Mouse (Mus musculus) hindlimb bud, embryonic 11.5 days (tissue): ENCODE data around the gene Tet2.
"Not testable (repeated sequence)": the region's sequence is repeated elsewhere in the genome, so short reads cannot be mapped to it uniquely, and the experiment has no call there.

Source experiments
- DNase-seq: peaks from one replicate; pipeline ENCODE4 v3.0.0-alpha.2; 2012; ENCODE audit warnings: low read depth, low spot score; ENCODE audit errors: extremely low spot score

Tet2 gene

DNA sequence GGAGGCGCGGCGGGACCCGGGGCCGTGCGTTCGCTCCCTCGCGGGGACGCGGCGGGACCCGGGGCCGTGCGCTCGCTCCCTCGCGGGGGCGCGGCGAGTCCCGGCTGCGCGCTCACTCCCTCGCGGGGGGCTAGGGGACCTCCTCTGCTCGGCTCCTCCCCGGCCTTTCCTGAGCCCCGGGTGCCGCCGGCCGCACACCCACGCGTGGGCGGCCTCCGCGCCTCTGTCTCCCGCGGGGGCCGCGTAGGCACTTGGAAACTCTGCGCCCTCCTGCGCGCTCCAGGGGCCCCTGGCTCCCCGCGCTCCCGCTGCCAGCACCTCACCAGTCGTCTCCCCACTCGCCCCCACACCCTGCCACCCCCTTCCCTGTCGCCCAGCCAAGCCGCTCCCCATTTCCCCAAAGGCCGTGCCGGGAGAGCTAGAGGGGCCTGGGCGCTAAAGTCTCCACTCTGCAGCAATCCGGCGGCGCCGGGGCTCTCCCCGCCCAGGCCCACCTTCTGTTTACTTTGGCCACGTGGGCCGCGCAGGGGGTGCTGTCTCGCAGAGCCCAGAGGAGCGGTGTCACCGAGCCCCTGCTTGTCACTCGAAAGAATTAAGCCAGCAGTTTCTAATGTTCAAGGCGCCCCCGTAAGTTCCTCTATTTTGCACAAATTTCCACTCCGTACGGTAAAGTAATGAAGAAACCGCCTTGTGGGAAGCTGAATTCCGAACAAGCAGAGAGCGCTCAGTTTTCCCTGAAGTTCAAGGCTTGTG is at the start of gene Tet2:
Gene Tet2 (minus strand): TSS at position 589 of the 753 bp plus-strand sequence.
- no peak for DNase-seq

DNA sequence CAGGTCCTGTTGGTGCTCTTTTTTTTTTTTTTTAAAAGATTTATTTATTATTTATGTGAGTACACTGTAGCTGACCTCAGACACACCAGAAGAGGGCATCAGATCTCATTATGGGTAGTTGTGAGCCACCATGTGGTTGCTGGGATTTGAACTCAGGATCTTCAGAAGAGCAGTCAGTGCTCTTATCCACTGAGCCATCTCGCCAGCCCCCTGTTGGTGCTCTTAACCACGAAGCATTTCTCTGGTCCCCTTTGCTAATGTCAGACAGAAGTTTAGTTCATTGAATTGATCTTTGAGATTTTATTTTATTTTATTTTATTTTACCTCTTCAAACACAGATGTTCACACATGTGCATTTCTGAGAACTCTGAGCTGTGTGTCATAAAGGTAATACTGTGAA is 48.1 kb upstream of the Tet2 start:
- not testable (repeated sequence) for DNase-seq

DNA sequence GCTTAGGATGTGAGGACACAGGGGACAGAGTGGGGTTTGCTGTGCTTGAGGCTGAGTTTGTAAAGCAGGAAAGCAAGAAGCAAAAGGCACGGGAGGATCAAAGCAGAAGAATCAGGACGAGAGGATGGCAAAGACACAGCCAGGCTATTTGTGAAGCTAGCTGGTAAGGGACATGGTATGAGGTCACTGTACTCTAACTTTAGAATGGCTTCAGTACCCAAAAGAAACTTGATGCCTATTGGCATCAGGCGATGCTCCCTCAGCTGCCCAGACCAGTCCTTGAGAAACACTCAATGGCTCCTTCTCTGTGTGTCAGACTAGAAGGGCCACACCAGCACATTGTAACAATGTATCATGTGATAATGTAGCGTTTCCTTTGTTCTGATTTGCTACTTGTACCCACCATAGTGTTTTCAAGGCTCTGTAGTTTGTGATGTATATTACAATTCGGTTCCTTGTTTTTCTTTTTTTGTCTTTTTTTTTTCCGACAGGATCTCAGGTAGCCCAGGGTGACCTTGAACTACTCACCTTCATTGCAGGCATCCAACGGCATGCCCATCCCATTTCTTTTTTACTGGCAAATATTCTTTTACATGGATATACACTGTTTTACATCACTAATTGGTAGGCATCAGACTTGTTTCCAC is 45.7 kb upstream of the Tet2 start:
- no peak for DNase-seq

DNA sequence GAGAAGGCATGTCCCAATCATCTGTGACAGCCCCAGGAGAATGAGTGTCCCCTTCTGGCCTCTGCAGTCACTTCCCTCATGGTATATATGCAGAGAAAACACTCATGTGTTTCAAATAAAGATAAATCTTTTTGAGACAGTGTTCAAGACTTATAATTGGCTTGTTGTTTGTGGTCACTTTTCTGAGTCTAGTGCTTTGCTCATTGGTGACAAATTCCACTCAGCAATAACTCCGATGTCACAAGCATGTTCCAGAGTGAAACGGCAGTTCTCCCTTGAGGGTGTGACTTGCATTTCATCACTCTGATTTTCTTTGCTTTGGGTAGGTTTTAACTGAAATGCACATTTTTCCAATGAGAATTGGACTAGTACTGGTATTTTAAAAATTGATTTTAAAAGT is 40.1 kb upstream of the Tet2 start:
- DNase-seq: no peak

DNA sequence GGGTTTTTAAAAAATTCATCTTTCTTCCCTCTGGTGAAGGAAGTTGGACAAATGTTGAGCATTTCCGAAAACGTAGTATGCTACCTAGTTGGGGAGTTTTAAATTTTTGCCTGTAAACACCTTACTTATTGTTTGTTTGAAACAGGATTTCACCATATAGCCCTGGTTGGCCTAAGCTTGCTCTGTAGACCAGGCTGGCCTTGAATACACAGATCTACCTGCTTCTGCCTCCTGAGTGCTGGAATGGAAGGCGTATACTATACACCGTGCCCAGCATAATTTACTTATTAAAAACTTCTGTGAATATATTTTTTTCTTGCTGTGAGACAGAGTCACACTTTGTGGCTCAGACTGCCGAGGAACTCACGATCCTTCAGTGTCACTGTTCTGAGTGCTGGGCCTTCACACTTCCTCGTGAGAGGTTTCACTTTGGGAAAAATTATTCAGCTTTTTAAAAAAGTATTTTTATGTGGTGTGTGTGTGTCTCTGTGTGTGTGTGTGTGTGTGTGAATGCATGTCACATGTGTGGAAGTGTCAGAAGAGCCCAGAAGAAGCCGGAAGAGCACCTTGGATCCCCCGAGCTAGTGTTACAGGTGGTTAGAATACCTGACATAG is 38.6 kb upstream of the Tet2 start:
- no peak for DNase-seq

DNA sequence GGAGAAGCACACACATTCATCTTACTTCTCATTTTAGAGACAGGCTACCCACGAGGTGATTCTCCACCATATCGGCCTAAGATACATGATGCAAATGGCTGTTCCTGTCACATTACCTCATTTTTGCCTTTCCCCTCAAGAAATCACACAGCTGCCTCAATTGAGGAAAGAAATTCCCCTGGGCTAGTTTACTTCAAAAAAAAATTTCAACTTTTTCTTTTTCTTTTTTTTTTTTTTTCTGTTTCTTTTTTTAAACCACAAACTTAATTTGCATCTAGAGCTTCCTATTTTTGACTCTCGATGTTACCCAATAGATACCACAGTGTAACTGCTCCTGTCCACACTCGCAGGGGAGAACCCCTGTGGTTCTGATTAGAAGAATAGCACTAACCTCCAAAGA is 38.0 kb upstream of the Tet2 start:
- no peak for DNase-seq

DNA sequence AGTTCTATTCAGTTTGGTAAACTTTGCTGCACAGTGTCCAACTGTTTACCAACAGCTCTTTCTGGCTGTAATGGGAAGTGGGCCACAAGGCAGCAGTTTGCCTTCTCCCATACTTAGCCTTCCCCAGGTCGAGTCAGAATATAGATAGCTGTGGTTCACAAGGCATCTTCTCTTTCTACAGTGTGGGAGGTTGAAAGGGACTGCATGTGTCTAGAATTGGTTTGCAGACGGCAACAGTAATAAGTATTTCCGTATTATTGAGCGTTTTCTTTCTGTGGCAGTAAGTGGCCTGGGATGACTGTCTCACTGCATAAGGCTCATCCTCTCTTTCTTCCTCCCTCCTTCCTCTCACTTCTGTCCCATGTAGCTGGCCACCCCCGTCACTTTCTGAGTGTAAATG is 37.2 kb upstream of the Tet2 start:
- DNase-seq: no peak

DNA sequence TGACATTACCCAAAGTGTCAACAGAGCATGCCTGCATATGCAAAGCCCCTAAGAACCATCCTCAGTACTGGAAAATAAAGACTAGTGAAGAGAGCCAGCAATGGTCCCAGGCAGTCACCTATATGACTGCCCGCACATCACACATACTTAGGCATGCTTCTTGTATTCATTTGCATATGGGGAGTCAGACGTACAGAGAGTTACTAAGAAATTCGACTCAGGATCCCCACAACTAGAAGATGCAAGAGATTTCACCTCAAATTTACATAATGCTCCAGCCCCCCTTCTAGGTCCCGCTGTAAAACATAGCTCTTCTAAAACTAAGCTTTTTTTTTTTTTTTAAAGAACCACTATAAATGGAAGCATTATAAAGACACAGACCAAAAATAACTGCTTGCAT is 36.6 kb upstream of the Tet2 start:
- DNase-seq: no peak

DNA sequence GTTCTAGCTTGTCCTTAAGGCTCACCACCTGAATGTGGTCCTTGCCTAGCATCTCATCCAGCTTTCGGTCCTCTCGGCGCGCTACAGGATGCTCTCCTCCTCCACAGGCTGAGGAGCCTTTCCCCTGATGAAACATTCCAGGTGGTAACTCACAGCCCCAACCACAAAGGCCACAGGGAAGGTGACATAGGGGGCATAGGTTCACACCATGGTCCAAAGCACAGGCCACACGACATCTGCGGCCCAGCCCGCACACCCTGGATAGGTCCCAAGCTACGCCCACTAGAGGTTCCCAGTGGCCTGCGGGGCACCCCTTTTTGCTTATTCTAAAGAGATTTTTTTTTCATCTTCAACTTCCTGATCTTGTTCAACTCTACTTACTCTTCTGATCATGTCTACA is 34.7 kb upstream of the Tet2 start:
- DNase-seq: no peak

DNA sequence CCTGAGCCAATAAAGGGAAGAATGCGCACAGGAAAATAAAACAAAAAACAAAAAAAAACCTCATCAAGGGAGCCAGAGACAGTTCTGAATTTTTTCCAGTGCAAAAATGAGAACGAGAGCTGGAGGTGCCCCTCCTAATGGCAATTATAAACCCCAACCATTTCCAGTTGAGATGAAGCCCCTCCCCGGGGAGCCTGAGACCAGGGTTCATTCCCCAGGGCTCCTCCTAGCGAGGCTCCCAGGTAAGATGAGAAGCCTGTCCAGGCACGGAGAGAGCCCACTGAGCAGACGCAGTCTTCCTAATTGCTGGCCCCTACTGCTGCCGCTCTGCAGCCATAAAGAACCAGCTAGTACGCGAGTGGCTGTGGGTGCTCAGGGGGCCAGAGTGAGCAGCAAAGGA is 34.2 kb upstream of the Tet2 start:
- DNase-seq: no peak

DNA sequence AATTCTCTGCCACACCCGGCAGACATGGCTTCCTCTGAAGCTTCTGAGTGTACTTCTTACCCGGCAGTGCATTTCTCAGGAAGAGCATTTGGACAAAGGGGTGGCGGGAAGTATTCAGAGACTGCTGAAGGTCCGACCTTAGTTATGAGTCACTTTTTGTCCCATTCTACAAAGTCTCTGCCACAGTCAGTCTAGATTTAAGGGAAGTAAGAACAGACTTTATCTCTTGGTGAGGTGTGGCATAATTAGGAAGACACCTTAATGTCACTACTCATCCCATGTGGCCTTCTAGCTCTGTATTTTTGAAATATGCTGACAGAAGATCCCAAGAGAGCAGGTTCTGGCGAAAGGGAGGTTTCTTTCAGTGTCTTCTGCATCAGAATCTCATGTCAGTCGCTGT is 30.0 kb upstream of the Tet2 start:
- no peak for DNase-seq

DNA sequence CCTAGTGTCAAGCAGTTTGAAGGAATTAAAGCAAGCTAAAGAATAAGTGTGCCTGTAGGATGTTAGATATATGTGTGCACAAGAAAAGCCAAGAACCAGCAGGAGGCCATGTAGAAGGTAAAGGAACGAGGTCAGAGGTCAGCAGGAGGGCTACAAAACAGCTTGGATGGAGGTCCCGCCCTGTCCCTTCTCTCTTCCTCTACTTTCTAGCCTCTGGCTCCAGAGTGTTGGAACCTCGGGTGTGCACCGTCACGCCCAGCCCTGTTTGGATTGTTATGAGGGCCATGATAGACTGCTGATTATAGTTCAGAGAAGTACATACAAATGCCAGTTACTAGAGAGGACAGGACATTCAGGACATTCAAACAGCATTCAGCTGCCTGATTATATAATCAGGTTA is 27.0 kb upstream of the Tet2 start:
- DNase-seq: no peak

DNA sequence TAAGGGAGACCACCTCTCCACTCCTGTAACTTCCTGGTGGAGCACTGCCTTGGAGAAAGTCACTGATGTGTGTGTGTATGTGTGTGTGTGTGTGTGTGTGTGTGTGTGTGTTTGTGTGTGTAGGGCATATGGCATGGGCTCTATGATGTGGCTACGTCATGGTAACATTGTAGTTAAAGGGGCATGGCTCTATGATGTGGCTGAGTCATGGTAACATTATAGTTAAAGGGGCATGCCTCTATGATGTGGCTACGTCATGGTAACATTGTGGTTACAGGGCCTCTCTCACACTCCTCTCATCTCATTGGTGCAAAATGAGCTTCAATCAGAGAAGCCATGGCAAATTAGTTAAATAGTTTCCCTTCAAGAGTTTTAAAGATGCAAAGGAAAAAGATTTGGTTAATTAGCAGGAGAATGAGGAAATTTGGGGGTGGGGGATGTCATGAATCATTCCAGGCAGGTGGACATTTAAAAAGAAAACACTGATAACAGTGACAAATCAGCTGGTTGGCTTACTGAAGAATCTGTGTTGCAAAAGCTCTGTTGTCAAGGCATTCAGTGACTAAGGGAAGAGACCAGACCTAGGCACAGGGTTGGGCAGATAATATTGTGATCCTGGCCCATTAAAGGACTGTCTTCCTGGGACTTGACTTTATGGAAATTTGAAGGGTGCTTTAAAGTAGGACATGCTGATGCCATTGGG is 18.7 kb upstream of the Tet2 start:
- no peak for DNase-seq

DNA sequence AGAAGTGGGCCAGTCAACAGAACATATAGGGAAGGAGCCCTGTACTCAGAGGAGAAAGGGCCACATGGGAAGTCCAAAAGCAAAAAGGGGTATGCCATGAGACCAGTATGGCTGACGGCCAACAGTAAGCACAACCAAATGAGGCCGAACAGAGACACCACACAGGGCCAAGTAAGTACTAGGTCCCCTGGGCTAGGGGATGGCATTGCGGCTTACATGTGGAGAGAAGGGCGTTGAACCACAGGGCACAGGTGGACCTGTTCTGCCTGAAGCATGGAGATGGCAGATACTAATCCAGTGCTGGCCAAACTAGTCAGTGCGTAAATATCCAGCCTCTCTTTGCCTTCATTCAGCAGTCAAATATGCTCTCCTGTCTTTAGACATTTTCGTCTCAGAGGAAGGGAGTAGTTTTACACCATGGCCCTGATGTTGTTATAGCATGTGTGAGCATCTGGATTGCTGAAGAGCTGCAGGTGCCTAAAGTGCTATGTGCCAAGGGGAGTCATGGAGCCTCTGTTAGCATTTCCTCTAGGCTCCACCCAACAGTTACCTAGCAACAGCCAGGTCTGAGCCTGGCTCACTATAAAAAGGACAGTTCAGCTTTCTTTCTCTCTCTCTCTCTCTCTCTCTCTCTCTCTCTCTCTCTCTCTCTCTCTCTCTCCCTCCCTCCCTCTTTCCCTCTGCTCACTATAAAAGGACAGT is 14.6 kb upstream of the Tet2 start:
- DNase-seq: no peak

DNA sequence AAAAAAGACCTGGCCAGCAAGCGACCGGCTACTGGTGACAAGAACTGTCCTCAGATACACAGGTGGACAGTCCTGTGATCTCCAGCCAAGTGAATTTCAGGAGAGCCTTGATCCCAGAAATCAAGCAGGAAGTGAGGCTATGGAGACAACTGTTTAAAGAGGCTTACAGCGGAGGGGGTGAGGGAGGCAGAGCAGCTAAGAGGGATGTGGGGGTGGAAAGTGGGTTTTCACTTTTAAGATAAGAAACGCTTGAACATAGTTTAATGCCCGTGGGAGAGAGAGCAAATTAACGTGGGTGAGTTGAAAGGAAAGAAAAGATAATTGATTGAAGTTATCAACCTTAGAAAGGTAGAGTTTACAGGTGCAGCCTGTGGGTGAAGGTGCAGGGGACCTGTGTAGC is 12.7 kb upstream of the Tet2 start:
- no peak for DNase-seq

DNA sequence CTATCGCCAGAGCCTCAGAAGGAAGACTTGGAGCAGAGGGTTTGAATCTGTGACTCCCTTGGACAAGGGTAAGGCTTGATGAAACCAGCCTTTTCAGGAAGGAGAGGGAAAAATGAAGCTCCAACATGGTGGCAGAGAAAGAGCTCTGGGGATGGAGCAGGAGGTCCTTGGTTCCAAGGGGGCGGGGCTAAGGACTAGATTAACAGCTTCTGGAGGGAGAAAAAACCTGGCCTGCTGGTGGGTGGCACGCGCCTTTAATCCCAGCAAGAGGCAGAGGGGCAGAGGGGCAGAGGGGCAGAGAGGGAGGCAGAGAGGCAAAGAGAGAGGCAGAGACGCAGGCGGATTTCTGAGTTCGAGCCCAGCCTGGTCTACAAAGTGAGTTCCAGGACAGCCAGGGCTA is 12.2 kb upstream of the Tet2 start:
- no peak for DNase-seq

DNA sequence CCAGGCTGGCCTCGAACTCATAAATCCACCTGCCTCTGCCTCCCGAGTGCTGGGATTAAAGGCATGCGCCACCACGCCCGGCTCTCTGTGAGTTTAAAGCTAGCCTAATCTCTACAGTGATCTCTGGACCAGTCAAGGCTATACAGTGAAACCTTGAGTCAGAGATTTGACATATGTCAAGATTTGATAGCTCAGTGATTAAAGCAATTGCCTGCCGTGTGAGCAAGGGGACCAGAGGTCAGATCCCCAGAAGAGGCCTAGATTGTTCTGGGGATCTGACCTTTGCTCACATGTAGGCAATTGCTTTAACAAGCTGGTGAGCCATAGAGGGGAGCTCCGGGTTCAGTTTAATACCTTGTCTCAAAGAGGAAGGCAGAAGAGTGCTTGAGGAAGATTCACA is 10.4 kb upstream of the Tet2 start:
- no peak for DNase-seq

DNA sequence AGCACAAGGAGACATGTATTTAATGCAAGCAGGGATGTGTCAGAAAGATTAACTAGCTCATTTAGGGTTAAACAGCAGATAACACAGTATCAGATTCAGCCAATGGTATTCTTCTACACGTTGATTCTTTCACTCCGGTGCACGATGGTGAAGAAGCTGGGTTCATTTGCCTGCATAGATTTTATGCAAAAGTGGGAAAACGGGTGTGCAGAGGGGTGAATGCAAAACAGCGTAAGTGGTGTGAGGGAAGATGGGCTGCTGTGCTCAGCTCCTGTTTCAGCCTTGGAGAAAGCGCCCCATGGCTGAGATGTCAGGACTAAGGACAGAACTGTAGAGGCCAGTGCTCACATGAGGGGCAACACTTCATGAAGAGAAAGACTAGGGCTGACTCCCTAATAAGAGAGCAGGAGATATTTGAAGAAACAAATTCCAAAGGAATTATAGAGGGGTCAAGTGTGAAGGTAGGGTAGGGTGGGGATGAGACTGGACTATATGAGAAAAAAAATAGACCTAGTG is 9.7 kb upstream of the Tet2 start:
- DNase-seq: no peak

DNA sequence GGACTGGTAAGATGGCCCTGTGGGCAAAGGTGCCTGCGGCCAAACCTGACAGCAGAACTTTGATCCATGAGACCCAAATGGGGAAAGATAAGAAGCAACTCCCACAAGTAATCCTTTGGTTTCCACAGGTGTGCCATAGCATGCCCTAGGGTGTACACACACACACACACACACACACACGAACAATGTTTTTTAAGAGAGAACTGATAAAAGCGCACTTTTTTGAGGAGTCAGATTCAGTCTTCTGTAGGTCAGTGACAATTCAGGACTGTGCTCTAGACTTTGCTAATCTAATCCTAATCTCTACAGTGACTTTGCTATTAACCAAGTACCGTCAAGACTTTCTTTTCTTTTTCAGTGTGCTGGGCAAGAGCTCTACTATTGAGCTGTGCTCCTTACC is 9.2 kb upstream of the Tet2 start:
- DNase-seq: no peak

DNA sequence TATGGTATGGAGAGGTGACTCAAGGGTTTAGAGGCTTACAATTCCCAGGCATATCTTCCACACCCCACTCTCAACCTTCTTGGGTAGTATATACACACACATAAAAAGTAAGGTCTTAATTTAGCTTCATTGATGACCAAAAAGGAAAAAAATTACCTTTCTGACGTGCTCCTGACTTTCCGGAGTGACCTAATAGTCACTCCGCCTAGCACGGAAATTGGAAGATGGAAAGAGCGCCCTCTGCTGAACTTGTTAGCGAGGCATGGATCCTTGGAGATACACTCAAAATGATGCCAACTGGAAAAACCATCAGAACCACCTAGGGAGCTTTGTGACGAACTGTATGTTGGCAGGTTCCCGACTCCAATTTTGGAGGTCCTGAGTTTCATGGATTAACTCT is 7.0 kb upstream of the Tet2 start:
- no peak for DNase-seq
